In genomic region chr17:36997033-36997735, GRCm38 (mm10) we compare ENCODE assay signal across 8 mouse cellular contexts. TPM values are rescaled to one million over a fixed set of nuclear protein-coding genes. Genes with fewer than 3 reads are reported as not detected.
DNase-seq lines count a peak whose midpoint lies in the region; ATAC-seq and TF ChIP-seq lines count a peak whose summit lies in the region.

No protein-coding gene starts in this region.

- no peaks in the 10 kb centered on the region for H3K36me3 ChIP-seq in intestine, embryonic 16.5 days (ENCODE audit: control insufficient read depth, insufficient read depth, low read length)
- no peaks in the 10 kb centered on the region for H3K36me3 ChIP-seq in testis, adult 2 months (ENCODE audit: control insufficient read depth, insufficient read depth, low read length)

- H3K9ac ChIP-seq in intestine, embryonic 16.5 days (ENCODE audit: low read depth, low read length), result no peak overlapping the region

- no peaks in the 10 kb centered on the region for H3K4me1 ChIP-seq in intestine, embryonic 16.5 days (ENCODE audit: control insufficient read depth, insufficient read depth, low read length)
- H3K4me1 ChIP-seq in testis, adult 2 months (ENCODE audit: control insufficient read depth, insufficient read depth, low read length), result no peaks in the 10 kb centered on the region

- no peak overlapping the region for H3K4me2 ChIP-seq in intestine, embryonic 16.5 days (ENCODE audit: low read depth, low read length)

- no peak for TF ChIP-seq POLR2A in testis, adult 2 months (IDR thresholded peaks at IDR 0.05; ENCODE audit: control insufficient read depth, low read depth, low read length)

- ATAC-seq in cerebellum, adult (ENCODE audit: insufficient number of reproducible peaks, low FRiP score, low TSS enrichment), result no peak
- peak; percentile 66 for ATAC-seq in frontal cortex, adult (ENCODE audit: low TSS enrichment)
- peak; percentile 66; the same call in 1 of the 2 replicates for ATAC-seq in intestine, embryonic 16.5 days

- no peak overlapping the region for H3K4me3 ChIP-seq in intestine, embryonic 16.5 days (ENCODE audit: low read length)
- no peak overlapping the region for H3K4me3 ChIP-seq in testis, adult 2 months (ENCODE audit: control insufficient read depth, low read depth, low read length)

- no peaks in the 10 kb centered on the region for H3K27me3 ChIP-seq in intestine, embryonic 16.5 days (replicated peaks; ENCODE audit: control insufficient read depth, insufficient read depth, low read length)
- H3K27me3 ChIP-seq in testis, adult 2 months (ENCODE audit: control insufficient read depth, insufficient read depth, low read length), result no peaks in the 10 kb centered on the region

- peak; percentile 61 for DNase-seq in cerebellum, adult 11 months
- DNase-seq in brain, embryonic 18.5 days (ENCODE audit: low read depth, low spot score), result peak; percentile 12
- peak; percentile 66 to 82 for DNase-seq in left cerebral cortex, postnatal 14 days (ENCODE audit: low spot score in 2 of 2)
- peak; percentile 80 for DNase-seq in naive thymus-derived CD4-positive, alpha-beta T cell, adult 2 months (ENCODE audit: low read depth)

- peak; percentile 63; the same call in 1 of the 2 replicates for TF ChIP-seq CTCF in testis, adult 2 months (IDR thresholded peaks at IDR 0.05; ENCODE audit: control insufficient read depth, insufficient read depth, insufficient replicate concordance, low read depth, low read length)

- H3K9me3 ChIP-seq in intestine, embryonic 16.5 days (ENCODE audit: control insufficient read depth, low read length), result no peaks in the 10 kb centered on the region

- no peak overlapping the region for H3K27ac ChIP-seq in intestine, embryonic 16.5 days (ENCODE audit: low read length)
- H3K27ac ChIP-seq in testis, adult 2 months (ENCODE audit: control insufficient read depth, insufficient read depth, low read depth, low read length), result no peak overlapping the region

- 27% methylated on average over 7 of the region's 7 CpGs for WGBS in intestine, embryonic 16.5 days

- intact Hi-C loops in left cerebral cortex, postnatal 14 days (cut with DNase I), result no loop called here

RNA-seq across cellular contexts. Expression of gene Zfp57, which starts 3.8 kb away (rescaled TPM):
- 41.3 and 43.2 TPM in 2 replicates for polyA plus RNA-seq in intestine, embryonic 16.5 days (2015; fragmentation: Nextera tagmentation; extraction: Ambion mirVana)
- 10 to 100 TPM; 25.9 to 27.9 TPM for total RNA-seq in left cerebral cortex, postnatal 14 days (2021)
- 16.0 and 16.5 TPM in 2 replicates for polyA plus RNA-seq in testis, adult 2 months (2012; rRNA removed)

RNA-seq across cellular contexts. Expression of gene H2-M5, which starts 7.8 kb away (rescaled TPM):
- polyA plus RNA-seq in intestine, embryonic 16.5 days (2015; fragmentation: Nextera tagmentation; extraction: Ambion mirVana), result 0.16 and 0.22 TPM in 2 replicates
- 1 to 10 TPM; 1.9 to 2.7 TPM for total RNA-seq in left cerebral cortex, postnatal 14 days (2021)
- polyA plus RNA-seq in testis, adult 2 months (2012; rRNA removed), result 1.6 and 2.8 TPM in 2 replicates

RNA-seq across cellular contexts. Expression of gene 2410137M14Rik, which starts 16.1 kb away (rescaled TPM):
- not detected in 2 replicates for polyA plus RNA-seq in intestine, embryonic 16.5 days (2015; fragmentation: Nextera tagmentation; extraction: Ambion mirVana)
- not detected for total RNA-seq in left cerebral cortex, postnatal 14 days (2021)
- polyA plus RNA-seq in testis, adult 2 months (2012; rRNA removed), result 0.56 and 1.0 TPM in 2 replicates

RNA-seq across cellular contexts. Expression of gene Mog, which starts 26.0 kb away (rescaled TPM):
- polyA plus RNA-seq in intestine, embryonic 16.5 days (2015; fragmentation: Nextera tagmentation; extraction: Ambion mirVana), result not detected in 2 replicates
- 10 to 100 TPM; 23.9 to 46.1 TPM for total RNA-seq in left cerebral cortex, postnatal 14 days (2021)
- 0.05 TPM in 1 of 2 replicates, not detected in the other for polyA plus RNA-seq in testis, adult 2 months (2012; rRNA removed)

RNA-seq across cellular contexts. Expression of gene Znrd1as, which starts 38.8 kb away (rescaled TPM):
- polyA plus RNA-seq in intestine, embryonic 16.5 days (2015; fragmentation: Nextera tagmentation; extraction: Ambion mirVana), result 6.1 and 6.6 TPM in 2 replicates
- total RNA-seq in left cerebral cortex, postnatal 14 days (2021), result 1 to 10 TPM; 4.3 to 4.6 TPM
- 60.1 and 64.5 TPM in 2 replicates for polyA plus RNA-seq in testis, adult 2 months (2012; rRNA removed)

Comparison
In these comparisons a context has a peak if more than half of its experiments do, and no peak if none do; other contexts are left out.
1. DNase-seq: peak in every context shown above with its lines; median percentile 80 in naive thymus-derived CD4-positive, alpha-beta T cell, adult 2 months; 74 in left cerebral cortex, postnatal 14 days; 61 in cerebellum, adult 11 months; 12 in brain, embryonic 18.5 days.